ENCODE assay signal across 10 mouse cellular contexts in genomic region chr2:36216953-36217573, GRCm38 (mm10). TPM values are rescaled to one million over a fixed set of nuclear protein-coding genes. Genes with fewer than 3 reads are reported as not detected.
DNase-seq lines count a peak whose midpoint lies in the region; ATAC-seq lines count a peak whose summit lies in the region.
"Had no signal": no experiment of that assay in that cellular context is flagged by ENCODE, and none has a peak within 500 bp of the region (broad histone marks: within the 10 kb centered on the region; RNA-seq: fewer than 3 reads in every experiment).

No protein-coding gene starts in this region.

- peak; percentile 72 for DNase-seq in layer of hippocampus, adult 9-11 months
- no peak for DNase-seq in layer of hippocampus, adult 9-10 months (ENCODE audit: low spot score)
- DNase-seq in layer of hippocampus, adult 8-10 months (ENCODE audit: low spot score in 2 of 2) = no peak
- DNase-seq in urinary bladder, postnatal 25 days (ENCODE audit: low spot score) = no peak
- no peak for DNase-seq in thymus, postnatal 10 days (ENCODE audit: low spot score in 2 of 2)
- DNase-seq: cerebellum, adult 2 months had no signal

- no peak overlapping the region for H3K4me2 ChIP-seq in embryonic facial prominence, embryonic 13.5 days
- H3K4me2 ChIP-seq in limb, embryonic 15.5 days = no peak overlapping the region
- H3K4me2 ChIP-seq: midbrain, embryonic 13.5 days had no signal

- no peaks in the 10 kb centered on the region for H3K36me3 ChIP-seq in embryonic facial prominence, embryonic 13.5 days
- H3K36me3 ChIP-seq in limb, embryonic 15.5 days = no peaks in the 10 kb centered on the region
- H3K36me3 ChIP-seq: midbrain, embryonic 13.5 days had no signal

- peak; percentile 22; the same call in 1 of the 2 replicates for ATAC-seq in embryonic facial prominence, embryonic 13.5 days (ENCODE audit: insufficient number of reproducible peaks, insufficient read depth, low FRiP score, low TSS enrichment, low read depth)
- no peak for ATAC-seq in limb, embryonic 15.5 days (ENCODE audit: insufficient number of reproducible peaks, low FRiP score, low TSS enrichment, low read depth)
- ATAC-seq in monocyte, adult 5-6 weeks (replicated peaks; ENCODE audit: insufficient number of reproducible peaks, low FRiP score, low TSS enrichment, poor library complexity, severe bottlenecking) = peak; percentile 41
- ATAC-seq: midbrain, embryonic 13.5 days had no signal

- H3K4me3 ChIP-seq in embryonic facial prominence, embryonic 13.5 days = no peak overlapping the region
- H3K4me3 ChIP-seq in limb, embryonic 15.5 days = no peak overlapping the region
- H3K4me3 ChIP-seq: midbrain, embryonic 13.5 days had no signal

- H3K27ac ChIP-seq in embryonic facial prominence, embryonic 13.5 days = peak overlapping the region; percentile 55
- H3K27ac ChIP-seq in limb, embryonic 15.5 days = 0 out of 2 replicates have a peak overlapping the region, but pooled peaks have one; percentile 27
- H3K27ac ChIP-seq: midbrain, embryonic 13.5 days had no signal

- H3K4me1 ChIP-seq in embryonic facial prominence, embryonic 13.5 days = peaks cover 48% of the 10 kb centered on the region
- H3K4me1 ChIP-seq in limb, embryonic 15.5 days = peaks cover 29% of the 10 kb centered on the region

- H3K27me3 ChIP-seq in embryonic facial prominence, embryonic 13.5 days = 0 out of 2 replicates have a peak, but pooled peaks cover 5% of the 10 kb centered on the region
- H3K27me3 ChIP-seq in limb, embryonic 15.5 days = peaks cover 8% of the 10 kb centered on the region

- no peaks in the 10 kb centered on the region for H3K9me3 ChIP-seq in embryonic facial prominence, embryonic 13.5 days
- no peaks in the 10 kb centered on the region for H3K9me3 ChIP-seq in limb, embryonic 15.5 days
- H3K9me3 ChIP-seq: midbrain, embryonic 13.5 days had no signal

- 20% methylated on average over 4 of the region's 4 CpGs for WGBS in embryonic facial prominence, embryonic 13.5 days
- WGBS in limb, embryonic 15.5 days = 23% methylated on average over 4 of the region's 4 CpGs

- H3K9ac ChIP-seq in embryonic facial prominence, embryonic 13.5 days = no peak overlapping the region
- H3K9ac ChIP-seq in limb, embryonic 15.5 days = no peak overlapping the region
- H3K9ac ChIP-seq: midbrain, embryonic 13.5 days had no signal

RNA-seq across cellular contexts. Expression of gene Ptgs1, which starts 13.2 kb away (rescaled TPM):
- polyA plus RNA-seq in embryonic facial prominence, embryonic 13.5 days (2015; fragmentation: Nextera tagmentation; extraction: Ambion mirVana) = 6.6 and 6.9 TPM in 2 replicates
- polyA plus RNA-seq in limb, embryonic 15.5 days (2015; fragmentation: Nextera tagmentation; extraction: Ambion mirVana) = 21.8 and 23.0 TPM in 2 replicates
- total RNA-seq in monocyte, adult 5-6 weeks (2017) = 1.8 to 7.6 TPM (median 4.1 TPM) in 3 replicates
- 10 to 100 TPM; 15.0 to 33.0 (median 25.0) TPM for total RNA-seq in layer of hippocampus, adult 8-10 months (2022)
